Mouse (Mus musculus) hindbrain, postnatal 0 days (tissue): Measurements from ENCODE around the gene Src. TPM values are rescaled to one million over a fixed set of nuclear protein-coding genes. Genes with fewer than 3 reads are reported as not detected.

ENCODE experiments used
- ATAC-seq: fragments of 200-750 bp; cut with Nextera tagmentation; 2 replicates; pipeline ENCODE4 v1.8.0; 2017; ENCODE audit warnings: mild to moderate bottlenecking, moderate TSS enrichment, moderate library complexity
- DNase-seq: peaks from one replicate; pipeline ENCODE4 v3.0.0-alpha.2; 2015; ENCODE audit warnings: low spot score
- H3K27ac ChIP-seq: fragments of 300-500 bp; sonication (generic); 2 replicates; pipeline ENCODE4 v1.5.1; 2014; ENCODE audit warnings: mild to moderate bottlenecking
- H3K27me3 ChIP-seq: fragments of 300-500 bp; sonication (generic); 2 replicates; pipeline ENCODE4 v1.6.1; 2014; ENCODE audit warnings: low read length, mixed read lengths; ENCODE audit not compliant: insufficient read depth
- H3K36me3 ChIP-seq: fragments of 300-500 bp; sonication (generic); 2 replicates; pipeline ENCODE4 v1.6.1; 2014; ENCODE audit warnings: low read length, mixed read lengths; ENCODE audit not compliant: insufficient read depth
- H3K4me1 ChIP-seq: fragments of 300-500 bp; sonication (generic); 2 replicates; pipeline ENCODE4 v1.6.1; 2014; ENCODE audit warnings: antibody characterized with exemption, low read length, mixed read lengths; ENCODE audit not compliant: insufficient read depth
- H3K4me2 ChIP-seq: fragments of 300-500 bp; sonication (generic); 2 replicates; pipeline ENCODE4 v1.6.1; 2014; ENCODE audit warnings: low read depth, mild to moderate bottlenecking, low read length, moderate library complexity, mixed read lengths
- H3K4me3 ChIP-seq: fragments of 300-500 bp; sonication (generic); 2 replicates; pipeline ENCODE4 v1.5.1; 2014; ENCODE audit warnings: low read length
- H3K9ac ChIP-seq: fragments of 300-500 bp; sonication (generic); replicated peaks from 2 replicates; pipeline ENCODE4 v1.6.1; 2014; ENCODE audit warnings: mild to moderate bottlenecking, low read length, moderate library complexity, mixed read lengths
- H3K9me3 ChIP-seq: fragments of 300-500 bp; sonication (generic); 2 replicates; pipeline ENCODE4 v1.6.1; 2016; ENCODE audit warnings: low read length, mixed read lengths
- CTCF ChIP-seq: IDR thresholded peaks from 2 replicates; pipeline ENCODE4 v1.5.1; 2016; ENCODE audit warnings: antibody characterized with exemption, control low read depth, low read depth
- WGBS: fragments of 180-500 bp; shearing (Covaris S2); extraction: QIAGEN DNeasy Blood & Tissue Kit; methylation state at CpG from one replicate; pipeline ENCODE4 v1.1.7; 2014; 5-methylcytosine and 5-hydroxymethylcytosine counted together
- polyA plus RNA-seq: library from polyadenylated mRNA; unstranded; fragments of >200 nt; fragmentation: Nextera tagmentation; extraction: Ambion mirVana; gene quantifications from 2 replicates; pipeline ENCODE4 v1.2.1, GENCODE M21; 2015
- total RNA-seq: library from RNA; depleted of rRNA; stranded (reverse); fragments of >200 nt; gene quantifications from 2 replicates; pipeline ENCODE4 v1.2.3, GENCODE M21; 2014

The Src gene
- total and polyA plus RNA-seq, 2 experiments from 2014 or later: 25.4 to 133 TPM

DNA sequence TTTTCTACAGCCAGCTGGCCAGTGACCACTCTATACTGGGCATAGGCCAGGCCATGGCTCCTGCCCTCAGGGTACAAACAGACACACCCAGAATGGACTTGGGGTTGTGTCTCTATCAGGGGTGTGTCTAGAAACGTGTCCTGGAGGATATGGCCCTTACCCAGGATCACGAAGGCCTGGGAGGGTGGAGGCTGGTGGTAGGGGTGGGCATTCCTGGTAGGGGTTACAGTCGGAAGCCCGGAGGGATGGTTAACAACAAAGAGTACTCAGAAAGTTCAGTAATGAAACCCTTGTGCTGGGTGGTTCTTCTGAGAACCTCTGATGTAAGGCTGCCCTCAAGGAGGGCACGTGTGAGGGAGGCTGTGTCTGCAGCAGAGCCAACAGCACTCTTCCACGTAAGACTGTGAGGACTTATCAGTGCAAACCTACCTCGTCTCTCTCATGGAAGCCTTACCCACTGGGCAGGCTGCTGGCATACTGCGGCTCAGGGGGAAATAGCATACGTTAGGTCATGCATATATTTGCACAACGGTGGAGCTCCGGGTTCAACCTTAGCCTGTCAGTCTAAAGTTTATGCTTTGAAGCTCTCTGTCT, 3.9 kb downstream of the Src start:
- DNase-seq (no peak), ATAC-seq (no peak)
- Histone ChIP-seq H3K9ac (no peak overlapping the region), H3K27me3 (no peaks in the 10 kb centered on the region), H3K4me2 (no peak overlapping the region), H3K36me3 (no peaks in the 10 kb centered on the region), H3K9me3 (no peaks in the 10 kb centered on the region), H3K4me1 (peaks cover 38% of the 10 kb centered on the region), H3K4me3 (no peak overlapping the region), H3K27ac (no peak overlapping the region; the same call in 1 of the 2 replicates)
- WGBS: 77% methylated on average over 11 of the region's 11 CpGs
- TF ChIP-seq CTCF: no peak

DNA sequence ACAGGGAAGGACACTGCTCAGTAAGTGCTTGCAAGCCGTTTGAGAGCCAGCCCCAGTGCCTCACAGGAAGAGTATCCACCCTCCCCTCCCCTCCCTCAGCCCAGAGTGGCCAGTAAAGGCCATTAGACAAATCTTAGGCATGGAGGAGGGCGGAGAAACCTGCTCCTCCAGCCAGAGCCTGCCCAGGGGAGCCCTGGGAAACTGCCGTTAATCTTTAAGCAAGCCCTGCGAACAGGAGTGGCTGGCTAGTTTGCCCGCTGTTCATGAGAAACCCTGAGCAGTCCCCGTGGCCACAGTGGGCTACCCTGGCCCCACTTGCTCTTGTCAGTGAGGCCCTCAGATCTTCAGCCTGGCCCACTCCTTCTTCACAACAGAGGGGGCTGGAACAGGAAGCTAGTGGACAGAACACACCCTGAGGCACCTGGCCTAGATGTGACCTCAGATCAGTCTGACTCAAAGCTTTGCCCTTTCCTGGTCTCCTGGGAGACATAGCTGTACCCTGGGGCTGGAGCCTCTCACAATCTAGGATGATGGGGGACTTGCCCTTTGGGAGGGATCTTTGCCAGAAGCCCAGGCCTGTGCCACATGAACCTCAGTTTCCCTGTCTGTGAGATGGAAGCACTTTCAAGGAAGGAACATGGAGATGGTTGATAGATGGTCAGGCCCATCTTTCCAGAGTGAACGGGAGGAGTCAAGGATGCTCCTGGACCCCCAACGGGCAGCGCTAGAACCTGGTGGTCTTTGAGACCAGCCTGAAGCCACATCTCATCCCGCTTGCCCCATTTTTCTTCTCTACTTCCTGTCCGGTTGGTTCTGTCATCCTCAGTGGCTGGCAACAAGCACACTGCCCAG, 4.8 kb downstream of the Src start:
- H3K9ac ChIP-seq: peak overlapping the region; percentile 99
- WGBS: 51% methylated on average over 11 of the region's 11 CpGs
- H3K4me1 ChIP-seq: peaks cover 44% of the 10 kb centered on the region
- H3K9me3 ChIP-seq: no peaks in the 10 kb centered on the region
- H3K4me3 ChIP-seq: peak overlapping the region; percentile 89
- DNase-seq: peak; percentile 21
- peak overlapping the region; percentile 95 for H3K27ac ChIP-seq
- peak overlapping the region; percentile 95 for H3K4me2 ChIP-seq
- TF ChIP-seq CTCF: no peak
- ATAC-seq: no peak
- no peaks in the 10 kb centered on the region for H3K27me3 ChIP-seq
- H3K36me3 ChIP-seq: no peaks in the 10 kb centered on the region

DNA sequence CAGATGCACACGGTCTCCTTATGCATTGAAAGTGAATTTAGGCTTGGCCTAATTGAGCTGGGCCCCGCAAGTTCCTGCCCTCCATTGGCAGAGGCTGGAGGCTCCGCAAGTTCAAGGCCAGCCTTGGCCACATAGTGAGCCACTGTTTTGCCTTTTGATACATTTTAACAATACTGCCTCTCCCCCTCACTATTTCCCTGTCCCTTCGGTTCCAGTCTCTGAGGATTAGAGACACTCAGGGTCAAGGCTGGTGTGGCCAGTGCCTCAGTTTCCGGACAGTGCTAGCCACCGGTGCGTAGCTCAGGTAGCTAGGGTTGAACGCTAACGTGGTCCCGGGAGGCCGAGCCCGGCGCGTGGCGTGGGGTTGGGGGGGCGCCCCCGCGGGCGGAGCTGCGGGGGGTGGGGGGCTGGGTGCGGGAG, 5.5 kb downstream of the Src start:
- Histone ChIP-seq H3K9me3 (no peaks in the 10 kb centered on the region), H3K36me3 (no peaks in the 10 kb centered on the region; the same call in 1 of the 2 replicates), H3K27me3 (no peaks in the 10 kb centered on the region), H3K4me1 (peaks cover 37% of the 10 kb centered on the region), H3K4me2 (peak overlapping the region; percentile 95), H3K27ac (peak overlapping the region; percentile 95), H3K9ac (peak overlapping the region; percentile 99), H3K4me3 (peak overlapping the region; percentile 89)
- ATAC-seq: peak; percentile 16
- WGBS: 8% methylated on average over 12 of the region's 21 CpGs
- peak; percentile 27 for DNase-seq
- no peak for TF ChIP-seq CTCF

DNA sequence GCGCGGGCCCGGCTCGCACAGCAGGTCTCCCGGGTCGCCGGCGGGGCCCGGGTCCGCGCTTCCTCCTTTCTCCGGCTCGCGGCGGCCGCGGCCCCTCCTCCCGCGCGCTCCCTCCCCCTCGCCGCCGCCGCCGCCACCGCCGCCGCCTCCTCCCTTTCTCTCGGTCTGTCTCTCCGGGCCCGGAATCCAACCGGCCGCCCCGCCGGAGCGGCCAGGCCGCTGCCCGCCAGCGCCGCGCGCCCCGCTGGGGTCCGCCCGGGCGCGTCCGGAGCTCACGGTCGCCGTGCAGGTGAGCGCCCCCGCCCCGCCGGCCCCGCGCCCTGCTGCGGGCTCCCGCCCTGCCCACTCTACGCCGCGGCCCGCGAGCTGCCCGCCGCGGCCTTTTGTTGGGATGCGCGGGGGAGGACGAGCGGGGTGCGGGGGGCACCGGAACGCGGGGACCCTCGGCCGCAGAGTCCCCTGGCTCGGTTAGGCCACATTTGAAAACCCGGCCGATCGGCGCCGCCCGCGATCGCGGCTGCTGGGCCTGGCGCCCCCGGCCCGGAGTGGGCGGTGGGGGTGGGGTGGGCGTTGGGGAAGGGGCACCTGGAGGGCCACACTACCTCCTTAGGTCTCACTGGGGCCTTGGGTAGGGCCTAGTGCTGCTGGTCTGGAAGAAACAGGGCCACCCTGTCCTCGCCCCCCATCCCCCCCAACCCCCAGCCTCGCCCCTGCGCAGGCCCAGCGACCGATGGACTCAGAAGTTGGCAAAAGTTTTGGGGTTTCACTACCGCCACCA, 6.1 kb downstream of the Src start:
- H3K9ac ChIP-seq: peak overlapping the region; percentile 99
- H3K9me3 ChIP-seq: no peaks in the 10 kb centered on the region
- DNase-seq: peak; percentile 49
- peaks cover 36% of the 10 kb centered on the region for H3K4me1 ChIP-seq
- H3K27ac ChIP-seq: peak overlapping the region; percentile 95
- H3K4me3 ChIP-seq: peak overlapping the region; percentile 89
- H3K36me3 ChIP-seq: no peaks in the 10 kb centered on the region; the same call in 1 of the 2 replicates
- peak; percentile 39 for ATAC-seq
- under 1% methylated on average over 63 of the region's 98 CpGs for WGBS
- no peaks in the 10 kb centered on the region for H3K27me3 ChIP-seq
- TF ChIP-seq CTCF: no peak
- H3K4me2 ChIP-seq: peak overlapping the region; percentile 95

DNA sequence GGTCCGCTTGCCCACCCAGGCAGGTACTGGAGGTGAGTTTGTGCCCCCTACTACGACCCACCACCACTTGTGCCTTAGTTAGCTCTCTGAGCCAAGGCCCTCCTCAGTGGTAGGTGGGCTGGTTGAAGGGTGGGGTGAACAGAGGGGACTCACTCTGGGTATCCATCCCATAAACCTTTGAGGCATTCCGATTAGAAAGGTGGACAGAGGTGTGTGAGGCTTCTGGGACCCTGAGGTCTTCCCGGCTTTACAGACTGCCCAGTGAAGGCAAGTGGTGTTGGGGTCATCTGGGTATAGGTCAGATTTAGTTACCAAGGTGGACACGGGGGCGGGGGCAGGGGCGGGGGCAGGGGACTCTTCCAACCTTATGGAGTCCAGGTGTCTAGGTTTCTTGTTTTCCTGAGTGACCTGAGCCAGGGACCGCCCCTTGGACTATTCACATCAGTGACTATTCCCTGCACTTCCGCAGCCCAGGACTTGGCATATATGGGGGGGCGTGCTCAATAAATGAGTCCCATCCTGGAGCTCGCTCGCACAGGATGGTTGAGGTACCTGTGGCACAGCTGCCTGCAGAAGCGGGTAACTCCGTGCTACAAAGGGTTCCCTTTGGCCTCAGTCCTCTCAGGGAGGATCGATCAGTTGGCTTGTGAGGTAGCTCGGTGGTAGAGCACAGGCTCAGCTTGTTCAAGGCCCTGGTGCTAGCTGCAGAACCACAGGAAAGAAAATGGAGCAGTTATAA, 6.8 kb downstream of the Src start:
- Histone ChIP-seq H3K36me3 (no peaks in the 10 kb centered on the region; the same call in 1 of the 2 replicates), H3K9me3 (no peaks in the 10 kb centered on the region), H3K4me3 (peak overlapping the region; percentile 89), H3K27ac (peak overlapping the region; percentile 95), H3K4me2 (peak overlapping the region; percentile 95), H3K4me1 (peaks cover 38% of the 10 kb centered on the region), H3K9ac (peak overlapping the region; percentile 99), H3K27me3 (no peaks in the 10 kb centered on the region)
- TF ChIP-seq CTCF: no peak
- ATAC-seq: 0 out of 2 replicates have a peak, but pooled peaks have one; percentile 1
- DNase-seq: no peak
- 63% methylated on average over 16 of the region's 16 CpGs for WGBS

DNA sequence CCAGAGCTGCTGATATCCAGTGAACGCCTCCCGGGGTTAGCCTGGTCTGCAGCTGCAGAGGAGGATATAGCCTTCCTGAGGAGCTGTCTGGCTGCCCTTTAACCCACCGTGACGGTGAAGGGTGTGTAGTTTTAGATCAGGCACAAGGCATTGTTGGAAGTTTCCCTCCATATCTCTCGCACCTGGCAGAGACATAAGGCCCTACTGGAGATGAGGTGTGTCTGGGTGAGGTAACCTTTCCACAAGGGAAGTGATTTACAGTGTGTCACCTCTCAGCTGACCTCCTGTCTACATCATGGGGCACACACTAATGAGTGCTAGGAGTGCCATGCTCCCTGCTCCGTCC, 7.4 kb downstream of the Src start:
- ATAC-seq (no peak), DNase-seq (no peak)
- Histone ChIP-seq H3K4me2 (peak overlapping the region; percentile 95), H3K27me3 (no peaks in the 10 kb centered on the region), H3K9ac (no peak overlapping the region), H3K4me3 (no peak overlapping the region), H3K9me3 (no peaks in the 10 kb centered on the region), H3K36me3 (no peaks in the 10 kb centered on the region; the same call in 1 of the 2 replicates), H3K27ac (peak overlapping the region; percentile 51; the same call in 1 of the 2 replicates), H3K4me1 (peaks cover 38% of the 10 kb centered on the region)
- TF ChIP-seq CTCF: no peak
- WGBS: 76% methylated on average over 6 of the region's 6 CpGs
